Mouse (Mus musculus) adipocyte (in vitro differentiated cells): ENCODE results near the gene Btbd11.

Experiments
- DNase-seq: peaks from one replicate; pipeline ENCODE4 v3.0.0-alpha.2; 2016; ENCODE audit warnings: low spot score

Gene Btbd11

GRCm38 (mm10) chr10:85526657-85527056 is 140.0 kb downstream of the Btbd11 start:
- DNase-seq: no peak

GRCm38 (mm10) chr10:85527722-85528121 is 141.1 kb downstream of the Btbd11 start:
- DNase-seq: no peak

- no peak for DNase-seq
Measured at GRCm38 (mm10) chr10:85533192-85533710, 146.6 kb downstream of the Btbd11 start.

DNA sequence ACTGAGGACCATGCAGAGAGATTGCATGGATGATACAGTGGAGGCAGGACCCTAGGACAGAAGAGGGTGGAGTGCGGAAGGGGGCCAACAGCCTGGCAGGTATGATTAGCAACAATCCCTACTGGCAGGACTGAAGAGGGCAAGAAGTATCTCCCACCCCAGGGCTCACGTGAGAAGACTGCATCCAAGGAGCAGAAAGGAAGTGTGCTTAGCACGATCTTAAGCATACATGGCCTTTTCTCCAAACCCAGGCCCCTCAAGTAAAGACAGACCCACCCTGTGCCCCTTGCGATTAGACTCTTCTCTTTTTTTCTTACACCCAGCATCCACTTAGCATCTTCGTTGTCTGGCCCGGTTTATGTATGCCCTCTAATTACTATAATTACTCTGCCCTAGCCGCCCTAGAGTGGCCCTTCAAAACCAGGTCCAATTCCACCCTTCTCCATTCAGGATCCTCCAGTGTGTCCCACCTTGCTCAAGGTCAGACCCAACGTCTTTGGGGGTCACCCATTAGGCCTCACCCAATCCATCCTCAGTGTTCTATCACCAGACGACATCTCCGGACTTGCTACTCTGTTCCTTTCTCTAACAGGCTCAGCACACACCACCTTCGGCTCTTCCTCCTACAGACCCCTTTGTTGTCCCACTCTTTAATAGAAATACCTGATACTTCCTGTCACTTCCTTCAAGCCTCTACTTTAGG is 151.6 kb downstream of the Btbd11 start:
- no peak for DNase-seq

DNA sequence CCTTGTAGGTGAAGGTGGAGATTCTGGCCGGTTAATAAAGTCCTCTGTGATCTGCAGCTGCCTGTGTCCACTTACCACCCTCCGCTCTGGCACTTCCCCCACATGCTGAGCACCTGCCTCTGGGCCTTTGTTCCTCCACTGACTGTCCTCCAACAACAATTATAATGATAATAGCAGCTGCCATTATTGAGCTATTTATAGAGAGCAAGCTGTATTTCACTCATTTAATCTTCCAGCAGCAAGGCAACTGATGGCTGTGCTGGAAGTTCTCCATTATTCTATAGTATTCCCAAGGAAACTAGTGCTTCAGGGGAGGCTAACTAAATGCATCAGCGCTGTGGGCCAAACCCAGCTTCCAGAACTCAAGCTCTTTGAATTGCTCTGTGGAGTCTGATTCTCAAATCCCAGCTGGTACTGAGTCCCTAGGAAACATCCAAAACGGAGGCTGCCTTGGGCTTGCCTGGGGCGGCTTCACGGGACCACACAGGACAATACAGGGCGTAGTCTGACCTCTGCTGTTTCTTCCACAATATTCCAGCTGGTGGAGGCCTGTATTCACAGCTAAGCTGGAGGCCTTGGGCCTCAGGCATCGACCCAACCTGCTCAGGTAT is 153.0 kb downstream of the Btbd11 start:
- no peak for DNase-seq

- no peak for DNase-seq
Measured at GRCm38 (mm10) chr10:85540311-85541093, 153.9 kb downstream of the Btbd11 start.

- no peak for DNase-seq
Measured at GRCm38 (mm10) chr10:85541481-85541880, 154.9 kb downstream of the Btbd11 start.

DNA sequence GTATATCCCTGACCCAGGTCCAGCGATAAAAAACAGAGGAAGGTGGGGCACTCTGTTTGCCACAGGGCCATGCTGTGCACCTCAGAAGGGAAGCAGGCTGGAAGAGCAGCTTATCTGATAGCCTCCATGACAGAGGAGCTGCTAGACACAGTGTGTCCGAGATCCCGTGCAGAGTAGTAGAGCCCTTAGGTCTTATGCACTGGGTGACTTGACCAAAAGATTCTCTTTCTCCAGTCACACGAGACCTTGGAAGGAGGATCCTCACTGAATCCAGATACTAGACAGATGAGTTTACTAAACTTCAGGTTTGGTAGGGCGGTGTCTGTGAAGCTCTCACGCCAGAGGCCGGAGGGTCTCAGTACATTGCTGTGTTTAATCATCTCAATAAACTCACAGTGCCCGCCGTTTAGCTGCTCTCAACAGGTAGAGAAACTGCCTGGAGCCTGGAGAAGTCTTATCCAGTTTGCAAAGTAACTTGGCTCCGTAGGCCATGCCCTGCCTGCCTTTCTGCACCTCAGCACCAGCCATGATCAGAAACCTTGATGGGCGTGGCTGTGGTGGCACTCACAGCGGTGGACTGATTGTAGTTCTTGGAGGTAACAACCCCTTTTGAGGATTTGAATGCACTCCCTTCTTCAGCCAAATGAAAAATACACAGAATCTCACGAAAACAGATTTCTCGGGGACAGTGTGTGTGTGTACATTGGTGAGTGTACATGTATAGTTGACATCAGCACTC is 155.4 kb downstream of the Btbd11 start:
- no peak for DNase-seq

GRCm38 (mm10) chr10:85543281-85543680 is 156.7 kb downstream of the Btbd11 start:
- no peak for DNase-seq

DNA sequence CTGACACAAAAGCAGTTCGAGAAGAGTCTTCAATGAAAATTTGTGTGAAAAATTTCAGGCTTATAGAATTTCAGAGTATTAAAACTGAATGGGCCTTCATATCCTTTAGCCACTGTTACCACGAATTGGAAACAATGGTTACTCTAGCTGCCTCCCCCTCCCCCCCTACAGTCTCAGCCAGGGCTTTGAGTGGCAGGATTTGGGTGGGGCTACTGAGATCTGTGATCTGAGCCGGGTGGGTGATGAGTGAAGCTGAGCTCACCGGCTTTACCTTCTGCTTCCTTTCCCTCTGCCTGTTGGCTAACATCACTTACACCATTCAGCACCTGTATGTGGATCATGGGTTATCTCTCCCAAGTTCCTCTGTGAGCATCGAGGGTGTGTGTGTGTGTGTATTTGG is 158.4 kb downstream of the Btbd11 start:
- no peak for DNase-seq

DNA sequence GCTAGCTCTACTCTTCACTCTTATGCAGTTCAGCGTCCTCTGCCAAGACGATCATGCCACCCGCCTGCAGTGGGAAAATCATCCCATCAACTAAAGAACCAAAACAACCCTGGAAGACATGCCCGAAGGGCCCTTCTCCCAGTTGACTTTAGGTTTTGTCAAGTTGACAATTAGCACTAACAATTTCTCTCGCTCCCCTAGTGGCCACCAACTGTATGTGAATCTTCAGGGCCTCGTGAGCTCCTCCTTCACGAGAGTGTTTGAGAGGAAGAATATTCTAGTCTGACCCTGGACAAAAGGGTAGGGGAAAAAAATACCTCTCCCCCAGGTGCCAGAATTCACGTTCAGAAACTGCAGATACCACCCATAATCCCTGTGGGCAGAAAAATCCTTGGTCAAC is 168.6 kb downstream of the Btbd11 start:
- DNase-seq: no peak

DNA sequence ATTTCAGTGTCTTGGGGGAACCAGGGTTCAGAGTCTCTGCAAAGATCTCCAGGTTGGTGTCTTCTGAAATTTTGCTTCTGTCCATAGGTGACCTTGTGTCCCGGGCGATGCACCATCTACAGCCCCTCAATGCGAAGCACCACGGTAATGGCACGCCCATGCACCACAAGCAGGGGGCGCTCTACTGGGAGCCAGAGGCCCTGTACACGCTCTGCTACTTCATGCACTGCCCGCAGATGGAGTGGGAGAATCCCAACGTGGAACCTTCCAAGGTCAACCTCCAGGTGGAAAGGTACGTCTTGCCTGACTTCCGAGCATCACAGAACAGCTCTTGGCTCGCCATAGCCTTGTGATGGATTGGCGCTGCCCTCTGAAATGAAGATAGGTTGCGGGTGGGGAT is 174.8 kb downstream of the Btbd11 start:
- no peak for DNase-seq

GRCm38 (mm10) chr10:85571456-85571855 is 184.8 kb downstream of the Btbd11 start:
- DNase-seq: no peak

DNA sequence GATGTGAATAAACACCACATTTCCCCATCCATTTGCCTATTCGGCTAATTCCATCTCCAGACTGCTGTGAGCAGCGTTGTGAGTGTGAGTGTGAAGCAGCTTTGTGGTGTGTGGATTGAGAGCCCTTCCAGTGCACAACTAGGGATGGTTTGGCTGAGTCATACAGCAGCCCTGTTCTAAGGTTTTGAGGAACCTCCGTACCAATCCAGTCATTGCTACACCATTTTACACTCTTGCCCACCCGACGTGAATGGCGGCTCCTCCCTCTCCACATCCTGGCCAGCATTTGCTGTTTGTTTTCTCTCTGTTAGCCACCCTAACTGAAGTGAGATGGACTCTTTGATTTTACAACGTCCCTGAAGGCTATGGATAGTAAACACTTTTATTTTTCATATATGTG is 186.0 kb downstream of the Btbd11 start:
- DNase-seq: no peak

DNA sequence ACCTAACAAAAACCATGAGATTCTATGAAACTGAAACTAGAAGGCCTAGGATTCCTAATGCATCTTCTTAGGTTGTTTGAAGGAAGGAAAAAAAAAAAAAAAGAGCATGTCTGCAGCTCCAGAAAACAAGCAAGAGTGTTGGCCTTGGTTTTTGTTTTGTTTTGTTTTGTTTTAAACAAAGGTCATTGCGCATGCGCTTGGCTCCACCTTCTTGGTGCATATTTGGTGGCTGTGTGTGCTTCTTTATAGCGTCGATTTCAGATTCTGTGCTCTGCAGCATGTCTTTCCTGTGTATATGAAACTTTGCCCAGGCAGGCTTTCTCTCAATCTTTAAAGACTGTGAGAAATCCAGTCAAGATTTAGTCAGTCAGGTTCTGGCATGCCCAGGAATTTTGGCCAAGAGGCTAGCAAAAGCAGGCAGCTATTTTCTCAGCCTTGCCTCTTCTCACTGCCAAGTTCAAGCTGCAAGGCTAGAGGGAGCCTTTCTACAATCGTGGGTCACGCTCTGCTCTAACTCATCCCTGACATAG is 191.3 kb downstream of the Btbd11 start:
- peak; percentile 15 for DNase-seq

DNA sequence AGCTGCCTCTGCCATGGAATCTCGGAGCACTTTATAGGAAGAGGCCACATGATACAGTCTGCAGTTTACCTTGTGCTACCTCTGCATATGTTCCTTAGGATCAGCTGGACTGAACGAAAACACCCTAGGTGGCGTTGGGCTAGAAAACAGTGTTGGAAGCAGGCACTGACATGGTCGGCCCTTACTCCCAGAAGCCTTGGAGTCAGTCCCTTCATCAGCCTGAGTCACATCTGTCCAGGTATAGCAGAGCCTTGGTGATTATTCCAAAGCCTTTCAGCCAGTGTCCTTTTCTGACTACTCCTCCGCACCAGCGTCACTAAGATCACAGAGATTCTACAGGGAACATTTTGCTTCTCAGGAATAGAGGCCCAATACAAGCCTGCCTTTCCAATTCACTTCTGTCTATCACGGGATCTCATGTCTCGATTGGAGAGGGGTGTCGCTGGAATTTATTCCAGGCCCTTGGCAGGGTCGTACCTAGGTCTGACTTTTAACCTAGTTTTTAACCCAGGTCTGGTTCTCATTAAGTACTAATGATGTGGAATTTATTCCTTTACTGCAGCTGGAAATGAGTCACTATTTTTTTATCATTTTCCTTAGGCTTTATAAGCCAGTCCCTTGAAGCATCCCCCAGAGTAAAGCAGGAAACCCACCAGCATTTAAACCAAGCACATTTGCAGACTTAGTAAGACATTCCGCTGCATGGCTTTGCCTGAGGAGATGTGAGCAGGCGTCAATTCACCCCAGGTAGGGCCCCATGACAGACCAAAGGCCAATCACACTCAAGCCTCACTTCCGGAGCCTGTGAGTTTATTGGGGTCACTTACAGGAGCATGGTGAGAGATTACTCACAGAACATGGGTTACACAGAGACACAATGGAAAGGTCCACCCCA is 192.2 kb downstream of the Btbd11 start:
- no peak for DNase-seq

DNA sequence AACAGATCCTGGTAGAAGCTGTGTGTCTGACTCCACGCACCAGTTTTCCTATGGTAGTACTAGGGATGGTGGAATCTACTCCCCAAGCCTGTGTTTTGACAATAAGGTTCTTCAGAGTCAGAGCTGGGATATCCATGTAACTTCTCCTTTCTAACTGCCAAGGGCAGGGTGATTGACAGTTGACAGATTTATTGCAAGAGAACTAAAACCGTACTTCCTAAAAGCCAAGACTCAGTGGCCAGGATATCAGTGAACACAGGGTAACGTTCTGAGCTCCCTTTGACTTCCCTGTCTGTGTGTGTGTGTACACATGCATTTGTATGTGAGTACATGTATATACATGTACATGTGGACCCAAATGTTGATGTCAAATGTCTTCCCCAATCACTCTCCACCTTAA is 201.1 kb downstream of the Btbd11 start:
- no peak for DNase-seq

GRCm38 (mm10) chr10:85590043-85590442 is 203.4 kb downstream of the Btbd11 start:
- DNase-seq: no peak

DNA sequence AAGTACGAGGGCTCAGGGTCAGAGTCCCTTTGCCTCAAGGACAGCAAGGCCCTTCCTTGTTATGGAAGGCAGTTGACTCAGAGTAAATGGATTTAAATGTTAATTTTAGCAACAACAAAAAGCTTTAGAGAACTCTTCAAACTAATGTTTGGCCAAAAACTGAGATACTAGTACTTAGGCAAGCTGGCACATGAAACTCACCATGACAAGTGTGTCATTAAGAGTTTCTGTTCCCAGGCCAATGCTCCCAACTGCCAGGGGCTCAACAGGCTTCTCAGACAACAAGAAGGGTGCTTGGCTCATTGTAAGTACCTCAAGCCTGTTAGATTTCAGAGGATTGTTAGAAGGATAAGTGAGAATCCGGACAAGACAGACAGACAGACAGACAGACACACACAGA is 204.7 kb downstream of the Btbd11 start:
- DNase-seq: no peak

DNA sequence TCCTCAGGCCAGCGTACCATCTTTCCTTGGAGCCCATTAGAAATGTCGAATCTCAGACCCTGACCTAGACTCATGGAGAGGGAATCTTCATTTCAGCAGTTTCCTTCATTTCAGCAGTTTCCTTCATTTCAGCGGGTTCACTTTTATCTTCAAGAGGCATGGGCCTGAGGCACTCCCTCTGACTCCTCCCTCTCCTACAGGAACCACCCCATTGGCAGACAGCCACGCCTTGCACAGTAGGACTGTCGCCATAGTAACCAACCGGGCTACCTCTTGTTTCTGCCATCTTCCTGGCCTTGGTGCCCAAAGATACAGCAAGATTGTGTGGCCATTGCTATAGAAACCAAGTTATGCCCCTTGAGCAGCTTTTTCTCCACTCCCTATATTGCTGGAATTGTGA is 205.4 kb downstream of the Btbd11 start:
- no peak for DNase-seq

DNA sequence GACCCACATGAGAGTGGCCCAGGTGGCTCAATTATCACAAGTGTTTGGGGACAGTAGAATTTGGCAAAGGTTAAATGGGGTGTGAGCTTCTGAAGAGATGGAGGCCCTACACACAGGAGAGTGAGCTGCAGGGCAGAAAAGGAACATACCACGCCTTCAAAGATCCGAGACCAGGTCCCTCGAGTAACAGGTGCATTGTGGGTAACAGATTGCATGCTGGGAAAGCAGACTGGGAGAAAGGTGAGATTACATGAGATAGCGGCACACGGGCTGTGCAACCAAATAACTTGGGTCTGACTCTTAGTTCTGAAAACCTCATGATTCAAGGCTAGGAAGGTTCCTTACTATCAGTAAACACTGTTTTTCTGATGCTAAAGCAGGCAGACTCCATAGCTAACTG is 209.7 kb downstream of the Btbd11 start:
- DNase-seq: no peak
